24 mouse cellular contexts compared by ENCODE assay signal in the genomic region with DNA sequence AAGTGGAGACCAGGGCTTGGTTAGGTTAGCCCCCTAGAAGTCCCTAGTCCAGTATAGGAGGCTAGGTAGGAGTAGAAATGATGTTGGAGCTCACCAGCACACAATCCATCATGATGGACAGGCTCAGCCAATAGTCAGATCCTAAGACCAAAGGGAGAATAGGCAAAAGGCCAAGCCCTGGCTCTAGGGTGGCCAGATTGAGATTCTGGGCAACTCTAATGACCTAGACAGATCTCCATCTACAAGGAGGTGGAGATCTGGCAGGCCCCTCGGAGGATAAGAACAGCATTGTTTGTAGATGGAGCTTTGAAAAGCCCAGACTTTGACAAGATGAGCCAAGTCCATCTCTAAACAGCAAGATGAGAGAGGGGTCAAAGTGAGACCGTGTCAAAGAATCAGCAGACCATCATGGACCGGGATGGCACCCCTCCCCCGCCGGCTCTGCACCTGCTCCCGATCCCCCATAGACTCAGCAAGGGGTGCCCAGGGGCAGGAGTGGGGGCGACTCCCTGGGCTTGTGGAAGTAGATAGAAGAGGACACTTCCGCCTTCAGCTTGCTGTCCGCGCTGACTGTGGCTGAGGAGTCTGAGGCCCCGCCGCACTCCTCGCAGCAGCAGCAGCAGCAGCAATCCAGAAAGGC. TPM values are rescaled to one million over a fixed set of nuclear protein-coding genes. Genes with fewer than 3 reads are reported as not detected.
DNase-seq lines count a peak whose midpoint lies in the region; ATAC-seq and TF ChIP-seq lines count a peak whose summit lies in the region.
"Had no signal": no experiment of that assay in that cellular context is flagged by ENCODE, and none has a peak within 500 bp of the region (broad histone marks: within the 10 kb centered on the region; RNA-seq: fewer than 3 reads in every experiment).

No protein-coding gene starts in this region.

- 88% methylated on average over 13 of the region's 13 CpGs for WGBS in midbrain, embryonic 10.5 days
- 88% methylated on average over 13 of the region's 13 CpGs for WGBS in midbrain, embryonic 11.5 days
- 88% methylated on average over 13 of the region's 13 CpGs for WGBS in midbrain, embryonic 12.5 days
- WGBS in stomach, postnatal 0 days, result 84% methylated on average over 13 of the region's 13 CpGs

- H3K4me2 ChIP-seq in midbrain, embryonic 11.5 days, result no peak overlapping the region
- H3K4me2 ChIP-seq in midbrain, embryonic 12.5 days (replicated peaks), result no peak overlapping the region
- no peak overlapping the region for H3K4me2 ChIP-seq in stomach, postnatal 0 days (replicated peaks; ENCODE audit: low read depth)
- H3K4me2 ChIP-seq: heart, embryonic 15.5 days; liver, embryonic 12.5 days; lung, embryonic 14.5 days had no signal

- no peaks in the 10 kb centered on the region for H3K27me3 ChIP-seq in midbrain, embryonic 10.5 days (ENCODE audit: low read depth, poor library complexity, severe bottlenecking)
- no peaks in the 10 kb centered on the region for H3K27me3 ChIP-seq in midbrain, embryonic 11.5 days (ENCODE audit: control insufficient read depth, insufficient read depth, low read length)
- H3K27me3 ChIP-seq in midbrain, embryonic 12.5 days, result no peaks in the 10 kb centered on the region
- no peaks in the 10 kb centered on the region for H3K27me3 ChIP-seq in stomach, postnatal 0 days (ENCODE audit: control insufficient read depth, insufficient read depth, low read length)

- no peak overlapping the region for H3K4me3 ChIP-seq in midbrain, embryonic 10.5 days
- no peak overlapping the region for H3K4me3 ChIP-seq in midbrain, embryonic 11.5 days (ENCODE audit: low read depth, low read length)
- H3K4me3 ChIP-seq in midbrain, embryonic 12.5 days, result no peak overlapping the region
- H3K4me3 ChIP-seq in stomach, postnatal 0 days (ENCODE audit: low read depth, low read length), result no peak overlapping the region
- H3K4me3 ChIP-seq: erythroblast, embryonic 14.5 days; heart, adult 2 months; heart, embryonic 15.5 days; liver, embryonic 12.5 days had no signal

- H3K9me3 ChIP-seq in midbrain, embryonic 10.5 days (replicated peaks), result no peaks in the 10 kb centered on the region
- H3K9me3 ChIP-seq in midbrain, embryonic 11.5 days (ENCODE audit: control insufficient read depth, low read length), result no peaks in the 10 kb centered on the region
- no peaks in the 10 kb centered on the region for H3K9me3 ChIP-seq in midbrain, embryonic 12.5 days
- no peaks in the 10 kb centered on the region for H3K9me3 ChIP-seq in stomach, postnatal 0 days (ENCODE audit: control insufficient read depth, low read length)
- H3K9me3 ChIP-seq: heart, embryonic 15.5 days; liver, embryonic 12.5 days had no signal

- no peak overlapping the region for H3K9ac ChIP-seq in midbrain, embryonic 11.5 days (ENCODE audit: low read length)
- no peak overlapping the region for H3K9ac ChIP-seq in midbrain, embryonic 12.5 days (replicated peaks)
- no peak overlapping the region for H3K9ac ChIP-seq in stomach, postnatal 0 days (ENCODE audit: low read length)
- H3K9ac ChIP-seq: heart, embryonic 15.5 days; liver, embryonic 12.5 days; lung, embryonic 14.5 days had no signal

- no peak for TF ChIP-seq EP300 in stomach, postnatal 0 days (optimal IDR thresholded peaks at IDR 0.05)

- DNase-seq in cerebellum, postnatal 10 days, result peak; percentile 69 to 70
- DNase-seq in midbrain, embryonic 10.5 days (ENCODE audit: low spot score), result no peak
- no peak for DNase-seq in midbrain, embryonic 11.5 days (ENCODE audit: low spot score, missing footprints)
- peak; percentile 12 for DNase-seq in stomach, postnatal 0 days (ENCODE audit: low spot score)
- no peak for DNase-seq in heart, postnatal 25 days (ENCODE audit: low spot score)
- no peak for DNase-seq in spleen, postnatal 10 days (ENCODE audit: low spot score in 2 of 2)
- DNase-seq: adrenal gland, postnatal 10 days; cerebellum, adult 11-12 months; cerebellum, postnatal 36 days; gastrocnemius, postnatal 14 days; heart, adult 2 months; kidney, adult 8-10 months; kidney, postnatal 36 days; lung, embryonic 14.5 days; right cerebral cortex, postnatal 14 days; thymus, postnatal 36 days had no signal

- TF ChIP-seq CTCF in stomach, postnatal 0 days (IDR thresholded peaks at IDR 0.05; ENCODE audit: low read depth), result no peak

- H3K36me3 ChIP-seq in midbrain, embryonic 10.5 days, result peaks cover 14% of the 10 kb centered on the region
- 0 out of 2 replicates have a peak, but pooled peaks cover 3% of the 10 kb centered on the region for H3K36me3 ChIP-seq in midbrain, embryonic 11.5 days (ENCODE audit: control insufficient read depth, insufficient read depth, low read length)
- peaks cover 15% of the 10 kb centered on the region for H3K36me3 ChIP-seq in midbrain, embryonic 12.5 days
- no peaks in the 10 kb centered on the region; the same call in 1 of the 2 replicates for H3K36me3 ChIP-seq in stomach, postnatal 0 days (ENCODE audit: control insufficient read depth, insufficient read depth, low read length)
- H3K36me3 ChIP-seq: heart, embryonic 15.5 days had no signal

- H3K4me1 ChIP-seq in midbrain, embryonic 10.5 days, result peaks cover 12% of the 10 kb centered on the region
- H3K4me1 ChIP-seq in midbrain, embryonic 11.5 days (ENCODE audit: control insufficient read depth, insufficient read depth, low read length), result no peaks in the 10 kb centered on the region
- H3K4me1 ChIP-seq in midbrain, embryonic 12.5 days, result peaks cover 11% of the 10 kb centered on the region
- H3K4me1 ChIP-seq in stomach, postnatal 0 days (replicated peaks; ENCODE audit: control insufficient read depth, insufficient read depth), result no peaks in the 10 kb centered on the region
- H3K4me1 ChIP-seq: liver, embryonic 12.5 days had no signal

- ATAC-seq in cerebellum, adult (ENCODE audit: insufficient number of reproducible peaks, low FRiP score, low TSS enrichment), result no peak
- ATAC-seq in midbrain, embryonic 11.5 days (ENCODE audit: low FRiP score), result no peak
- no peak for ATAC-seq in midbrain, embryonic 12.5 days (ENCODE audit: low FRiP score, low read depth)
- no peak for ATAC-seq in stomach, postnatal 0 days (ENCODE audit: low FRiP score, low TSS enrichment)
- ATAC-seq: CD4-positive, CD25-positive, alpha-beta regulatory T cell, adult 4 months; liver, embryonic 12.5 days had no signal

- peak overlapping the region; percentile 42; the same call in 1 of the 2 replicates for H3K27ac ChIP-seq in midbrain, embryonic 10.5 days (replicated peaks)
- H3K27ac ChIP-seq in midbrain, embryonic 11.5 days (ENCODE audit: low read depth, low read length), result no peak overlapping the region
- 0 out of 2 replicates have a peak overlapping the region, but pooled peaks have one; percentile 25 for H3K27ac ChIP-seq in midbrain, embryonic 12.5 days (replicated peaks)
- H3K27ac ChIP-seq in stomach, postnatal 0 days (replicated peaks), result no peak overlapping the region
- H3K27ac ChIP-seq: heart, adult 2 months; heart, embryonic 15.5 days; liver, embryonic 12.5 days had no signal

- intact Hi-C loops in heart, postnatal 25 days (cut with DNase I), result no loop called here

RNA-seq across cellular contexts. Expression of a gene that starts 7.0 kb away (rescaled TPM):
- polyA plus RNA-seq in midbrain, embryonic 10.5 days (2016; fragmentation: Nextera tagmentation; extraction: Ambion mirVana), result not detected in 2 replicates
- not detected in 2 replicates for polyA plus RNA-seq in midbrain, embryonic 11.5 days (2014; fragmentation: Nextera tagmentation; extraction: Ambion mirVana)
- polyA plus RNA-seq in midbrain, embryonic 12.5 days (2016; fragmentation: Nextera tagmentation; extraction: Ambion mirVana), result not detected in 2 replicates
- 3.1 and 3.4 TPM in 2 replicates for polyA plus RNA-seq in stomach, postnatal 0 days (2015; fragmentation: Nextera tagmentation; extraction: Ambion mirVana)
- 1 to 10 TPM in 1 of 2 experiments, under 1 TPM in 1; 0.81 to 1.1 TPM for total RNA-seq in heart, postnatal 25 days (2021)
- total RNA-seq: megakaryocyte progenitor cell, adult 5-6 weeks had no signal
- polyA plus RNA-seq: CD4-positive, CD25-positive, alpha-beta regulatory T cell, adult 4 months; embryonic facial prominence, embryonic 11.5 days; erythroblast, embryonic 14.5 days; heart, embryonic 15.5 days; liver, embryonic 12.5 days; lung, embryonic 14.5 days had no signal

RNA-seq across cellular contexts. Expression of a gene that starts 13.9 kb away (rescaled TPM):
- polyA plus RNA-seq in midbrain, embryonic 10.5 days (2016; fragmentation: Nextera tagmentation; extraction: Ambion mirVana), result 46.5 and 67.6 TPM in 2 replicates
- polyA plus RNA-seq in midbrain, embryonic 11.5 days (2014; fragmentation: Nextera tagmentation; extraction: Ambion mirVana), result 61.3 and 72.2 TPM in 2 replicates
- 129 and 143 TPM in 2 replicates for polyA plus RNA-seq in midbrain, embryonic 12.5 days (2016; fragmentation: Nextera tagmentation; extraction: Ambion mirVana)
- polyA plus RNA-seq in stomach, postnatal 0 days (2015; fragmentation: Nextera tagmentation; extraction: Ambion mirVana), result 42.2 and 43.9 TPM in 2 replicates
- total RNA-seq in heart, postnatal 25 days (2021), result 10 to 100 TPM; 17.9 to 20.3 TPM

RNA-seq across cellular contexts. Expression of a gene that starts 28.0 kb away (rescaled TPM):
- 1.3 and 2.4 TPM in 2 replicates for polyA plus RNA-seq in midbrain, embryonic 10.5 days (2016; fragmentation: Nextera tagmentation; extraction: Ambion mirVana)
- polyA plus RNA-seq in midbrain, embryonic 11.5 days (2014; fragmentation: Nextera tagmentation; extraction: Ambion mirVana), result 1.4 and 1.6 TPM in 2 replicates
- 0.58 and 1.1 TPM in 2 replicates for polyA plus RNA-seq in midbrain, embryonic 12.5 days (2016; fragmentation: Nextera tagmentation; extraction: Ambion mirVana)
- polyA plus RNA-seq in stomach, postnatal 0 days (2015; fragmentation: Nextera tagmentation; extraction: Ambion mirVana), result 0.32 and 0.46 TPM in 2 replicates
- total RNA-seq in heart, postnatal 25 days (2021), result under 1 TPM; 0.44 to 0.50 TPM

RNA-seq across cellular contexts. Expression of a gene that starts 55.5 kb away (rescaled TPM):
- 0.06 and 0.17 TPM in 2 replicates for polyA plus RNA-seq in midbrain, embryonic 10.5 days (2016; fragmentation: Nextera tagmentation; extraction: Ambion mirVana)
- 0.12 and 0.15 TPM in 2 replicates for polyA plus RNA-seq in midbrain, embryonic 11.5 days (2014; fragmentation: Nextera tagmentation; extraction: Ambion mirVana)
- 0.27 and 0.66 TPM in 2 replicates for polyA plus RNA-seq in midbrain, embryonic 12.5 days (2016; fragmentation: Nextera tagmentation; extraction: Ambion mirVana)
- polyA plus RNA-seq in stomach, postnatal 0 days (2015; fragmentation: Nextera tagmentation; extraction: Ambion mirVana), result 0.35 and 1.0 TPM in 2 replicates
- 10 to 100 TPM; 14.6 to 17.5 TPM for total RNA-seq in heart, postnatal 25 days (2021)
- polyA plus RNA-seq: erythroblast, embryonic 14.5 days had no signal

Comparison
In these comparisons a context has a peak if more than half of its experiments do, and no peak if none do; other contexts are left out.
1. H3K27ac ChIP-seq: peak in midbrain, embryonic 10.5 days (single experiment) and midbrain, embryonic 12.5 days (single experiment); none in midbrain, embryonic 11.5 days (single experiment) and stomach, postnatal 0 days (single experiment).
2. DNase-seq: peak in cerebellum, postnatal 10 days (2 of 2) and stomach, postnatal 0 days (single experiment); none in midbrain, embryonic 10.5 days (single experiment), midbrain, embryonic 11.5 days (single experiment), heart, postnatal 25 days (single experiment) and spleen, postnatal 10 days (0 of 2).